Mouse (Mus musculus) left cerebral cortex, postnatal 4 days (tissue): ENCODE measurements at regions not wholly inside any gene's neighbourhood (a gene's known extent, or its start where the extent isn't known, plus 50 kb on each side); places are given as distances from the start of the nearest gene placed in this dataset.

Source experiments
- DNase-seq: peaks from one replicate; pipeline ENCODE4 v3.0.0-alpha.2; 2022
- intact Hi-C: fragments of 180-260 bp; cut with DNase I; formaldehyde crosslinking; loops from one replicate; pipeline ENCODE4 v1.15.1; 2025

DNA sequence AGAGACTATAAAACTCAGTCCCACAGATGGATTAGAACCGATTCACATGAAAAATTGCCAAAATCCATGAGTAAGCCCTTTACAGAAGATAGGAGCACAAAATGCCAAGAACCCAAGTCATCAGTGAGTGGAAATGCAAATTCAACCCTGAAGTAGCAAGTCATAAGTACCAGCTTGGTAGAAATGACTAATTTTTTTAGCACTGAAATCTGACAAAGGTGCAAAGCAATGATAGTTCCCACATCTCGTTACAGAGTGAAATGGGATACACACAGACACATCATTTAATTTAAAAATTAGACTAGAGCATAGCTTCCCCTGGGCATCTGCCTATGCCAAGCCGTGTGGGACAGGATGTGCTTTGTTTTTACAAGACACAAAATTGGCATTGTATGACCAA, 136.4 kb upstream of the Pum3 start:
- DNase-seq = no peak
- intact Hi-C loops = no loop called here

DNA sequence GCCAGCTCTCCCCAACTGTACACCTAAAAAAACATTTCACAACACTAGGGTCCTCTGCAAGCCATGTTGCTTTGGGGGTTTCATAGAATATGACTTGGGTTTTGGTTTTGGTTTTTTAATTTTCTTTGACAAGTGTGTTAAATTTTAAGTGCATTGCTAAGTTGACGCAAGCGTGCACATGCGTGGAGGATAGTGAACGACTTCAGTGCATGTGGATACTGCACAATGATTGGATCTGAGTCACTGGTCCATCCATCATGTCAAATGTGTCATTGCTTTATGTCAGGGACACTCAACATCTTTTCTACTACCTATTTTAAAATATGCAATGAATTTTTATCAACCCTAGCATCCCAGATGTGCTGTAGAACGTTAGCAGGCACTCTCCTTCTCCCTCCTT, 134.5 kb upstream of the Pum3 start:
- DNase-seq = no peak
- intact Hi-C loops = no loop called here

GRCm38 (mm10) chr19:27563592-27563991, 134.0 kb upstream of the Pum3 start:
- intact Hi-C loops = no loop called here
- no peak for DNase-seq

- DNase-seq = no peak
- intact Hi-C loops = no loop called here
Measured at GRCm38 (mm10) chr19:27558199-27558598, 128.6 kb upstream of the Pum3 start.

DNA sequence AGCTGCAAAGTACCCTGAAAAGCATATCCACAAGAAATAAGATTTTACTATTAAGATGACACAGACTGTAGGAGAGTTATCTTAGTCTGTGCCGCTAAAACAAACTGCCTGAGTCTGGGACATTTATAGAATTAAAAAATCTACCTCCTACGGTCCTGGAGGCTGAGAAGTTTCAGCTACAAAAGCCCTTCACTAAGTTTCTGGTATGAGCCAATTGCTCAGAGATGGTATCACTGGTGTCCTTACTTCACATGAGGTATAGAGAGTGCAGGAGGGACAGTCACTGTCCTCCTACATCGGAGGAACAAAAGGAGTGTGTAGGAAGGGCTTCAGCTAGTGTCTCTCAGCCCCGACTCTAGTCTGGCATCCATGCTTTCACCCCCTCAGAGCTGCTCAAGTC, 127.1 kb upstream of the Pum3 start:
- intact Hi-C loops = no loop called here

DNA sequence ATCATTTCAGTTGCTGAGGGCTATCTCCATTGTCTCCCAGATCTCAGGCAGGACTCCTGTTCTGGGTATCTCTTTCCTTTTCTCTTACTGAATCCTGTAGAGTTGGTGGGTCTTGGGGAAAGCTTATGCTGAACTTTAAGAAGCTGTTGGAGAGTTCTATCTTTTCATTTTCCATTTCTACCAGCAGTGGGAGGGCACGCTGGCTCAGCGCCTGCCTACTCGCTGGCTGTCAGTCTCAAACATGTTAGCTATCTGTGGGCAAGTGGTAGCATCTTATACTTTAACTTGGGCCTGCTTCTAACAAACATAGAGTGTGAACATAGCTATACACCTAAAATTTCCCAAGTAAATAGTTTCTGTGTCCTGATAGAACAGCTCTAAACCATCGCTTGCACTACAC, 125.2 kb upstream of the Pum3 start:
- no peak for DNase-seq
- intact Hi-C loops = no loop called here

More for the DNA sequence above, 127.1 kb upstream of the Pum3 start:
- DNase-seq = no peak

DNA sequence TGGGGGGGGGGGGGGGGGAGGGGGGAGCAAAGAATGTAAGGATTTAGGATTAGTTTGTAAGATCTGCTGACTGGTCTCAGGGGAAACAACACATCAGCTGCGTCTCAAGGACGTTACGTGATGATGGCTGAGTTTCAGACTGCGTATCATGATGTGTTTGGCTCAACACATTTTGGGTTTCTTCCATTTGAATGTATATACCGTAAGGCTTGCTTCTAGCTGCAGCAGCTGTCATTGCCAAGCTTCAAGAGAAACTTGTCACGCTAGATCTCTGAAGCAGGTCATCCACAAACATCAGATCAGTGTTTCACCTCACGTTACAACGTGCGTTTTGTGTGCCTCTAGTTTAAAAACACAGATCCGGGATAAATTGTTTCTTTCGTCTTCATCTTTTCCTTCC, 123.6 kb upstream of the Pum3 start:
- no peak for DNase-seq
- intact Hi-C loops = no loop called here

DNA sequence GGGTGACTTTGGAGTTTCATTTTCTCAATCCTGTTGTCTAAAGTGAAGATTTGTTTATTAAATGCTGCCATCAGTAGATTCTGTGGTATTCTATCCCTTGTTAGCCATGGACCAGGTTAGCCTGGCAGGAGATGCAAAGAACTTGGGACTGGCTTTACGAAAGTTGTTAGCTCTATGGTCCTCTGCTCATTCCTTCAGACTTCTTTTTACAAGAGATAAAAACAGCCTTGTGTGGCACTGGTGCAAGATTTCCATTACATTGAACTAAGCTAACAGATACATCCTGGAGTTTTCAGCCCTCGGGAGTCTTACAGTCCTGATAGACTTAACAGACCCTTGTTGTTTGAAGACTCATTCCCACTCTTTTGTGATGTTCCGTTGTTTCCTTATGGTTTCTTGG, 108.1 kb upstream of the Pum3 start:
- DNase-seq = no peak
- intact Hi-C loops = no loop called here

GRCm38 (mm10) chr19:27537066-27537465, 107.4 kb upstream of the Pum3 start:
- intact Hi-C loops = no loop called here
- DNase-seq = no peak

DNA sequence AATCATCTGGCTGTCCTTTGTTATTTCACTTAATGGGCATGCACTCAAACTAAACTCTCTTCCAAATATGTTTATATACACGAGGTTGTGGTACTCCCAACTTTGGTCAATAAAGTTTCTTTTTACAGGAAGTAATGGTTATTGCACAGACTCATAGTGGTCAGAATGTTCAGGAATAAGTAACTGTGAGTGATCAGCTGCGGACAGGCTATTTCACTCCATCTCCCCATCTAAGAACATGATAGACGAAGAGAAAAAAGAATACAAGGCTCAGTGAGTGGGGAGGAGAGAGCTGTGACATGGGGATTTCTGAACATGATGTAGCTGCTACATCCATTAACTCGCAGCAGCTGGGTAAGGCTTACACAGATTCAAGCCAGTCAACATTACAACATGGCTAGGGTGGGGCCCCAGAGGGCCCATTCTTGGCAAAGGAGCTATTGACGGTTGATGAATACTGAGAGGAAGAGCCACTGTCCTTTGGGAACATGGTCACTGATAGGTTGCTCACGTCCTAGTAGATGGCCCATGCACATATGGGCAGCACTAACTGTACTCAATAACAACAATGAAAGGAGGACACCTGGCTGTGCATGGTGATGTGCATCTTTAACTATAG, 98.4 kb upstream of the Pum3 start:
- intact Hi-C loops = no loop called here
- DNase-seq = no peak

GRCm38 (mm10) chr19:27519326-27520061, 89.9 kb upstream of the Pum3 start:
- intact Hi-C loops = no loop called here
- no peak for DNase-seq

GRCm38 (mm10) chr19:27514267-27514666, 84.6 kb upstream of the Pum3 start:
- intact Hi-C loops = no loop called here
- DNase-seq = no peak

DNA sequence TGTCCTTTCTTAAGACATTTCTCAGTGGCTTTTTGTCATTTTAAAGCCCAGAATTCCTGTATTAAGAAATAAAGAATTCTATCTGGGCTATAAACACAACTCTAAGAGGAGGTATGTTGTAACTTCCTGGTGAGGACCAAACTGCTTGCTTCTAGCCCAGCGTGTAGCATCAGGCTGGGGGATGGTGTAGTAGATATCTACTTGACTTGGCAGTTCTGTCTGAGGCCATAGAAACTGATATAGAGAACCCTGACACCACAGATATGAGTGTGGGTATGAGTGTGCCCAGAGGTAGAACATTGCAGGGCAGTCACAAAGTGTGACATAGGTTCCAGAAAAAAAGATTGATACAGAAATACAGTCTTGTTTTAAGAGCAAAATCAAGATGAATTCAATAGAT, 83.9 kb upstream of the Pum3 start:
- intact Hi-C loops = no loop called here
- DNase-seq = no peak

DNA sequence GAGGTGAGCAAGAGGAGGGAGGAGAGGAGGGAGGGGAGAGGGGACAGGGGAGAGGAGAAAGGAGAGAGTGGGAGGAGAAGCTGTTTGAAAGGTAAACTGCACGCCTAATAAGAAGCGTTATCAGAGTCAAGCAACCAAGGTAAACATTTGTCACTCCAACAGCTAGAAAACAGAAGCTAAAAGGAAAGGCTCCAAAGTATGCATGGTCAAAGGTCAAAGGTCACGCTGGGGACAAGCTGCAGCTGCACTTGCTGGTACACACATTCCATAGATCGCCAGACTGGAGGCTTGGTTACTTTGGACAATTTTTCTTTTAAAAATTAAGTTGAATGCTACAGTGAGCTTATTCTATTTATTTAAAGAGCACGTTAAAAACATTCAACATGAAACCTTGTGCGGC, 81.7 kb upstream of the Pum3 start:
- intact Hi-C loops = no loop called here

GRCm38 (mm10) chr19:27509956-27510639, 80.5 kb upstream of the Pum3 start:
- DNase-seq = peak; percentile 85
- intact Hi-C loops = no loop called here

More for the DNA sequence above, 81.7 kb upstream of the Pum3 start:
- DNase-seq = no peak

DNA sequence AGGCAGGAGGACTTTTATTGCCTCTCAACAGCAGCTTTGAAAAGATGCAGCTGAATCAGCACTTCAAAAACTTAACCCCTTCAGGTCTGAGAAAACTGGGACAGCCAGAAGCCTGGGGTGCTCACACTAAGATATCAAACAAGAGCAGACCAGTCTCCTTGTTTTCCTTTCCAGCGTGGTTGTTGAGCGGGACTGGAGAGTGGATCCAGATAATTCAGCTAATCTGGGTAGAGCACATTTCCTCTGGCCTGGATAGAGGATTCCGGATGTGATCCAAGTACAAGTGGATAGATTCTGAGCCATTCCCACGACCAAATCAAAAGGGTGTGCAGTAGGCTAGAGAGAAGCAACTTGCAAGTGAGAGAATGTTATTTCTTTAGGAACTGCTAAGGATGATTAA, 68.7 kb upstream of the Pum3 start:
- DNase-seq = no peak
- intact Hi-C loops = no loop called here

- intact Hi-C loops = no loop called here
- DNase-seq = no peak
Measured at GRCm38 (mm10) chr19:27492468-27492867, 62.8 kb upstream of the Pum3 start.

DNA sequence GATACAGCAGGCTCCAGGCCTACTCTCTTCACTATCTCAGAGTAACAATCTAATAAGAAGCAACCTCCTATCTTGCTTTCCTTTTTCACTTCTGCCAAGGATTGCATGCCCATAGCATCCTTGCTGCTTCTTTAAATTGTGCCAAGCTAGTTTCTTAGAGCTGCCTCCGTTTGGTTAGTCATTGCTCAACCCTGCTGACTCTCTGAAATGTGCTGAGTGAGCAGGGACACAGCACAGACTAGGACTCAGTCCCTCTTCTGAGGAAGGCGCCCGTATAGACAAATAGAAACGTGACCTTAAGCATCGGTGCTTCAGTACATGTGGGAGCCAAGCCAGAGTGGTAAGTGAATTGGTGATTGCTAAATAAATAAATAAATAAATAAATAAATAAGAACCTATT, 62.2 kb upstream of the Pum3 start:
- no peak for DNase-seq
- intact Hi-C loops = no loop called here

GRCm38 (mm10) chr19:27489053-27489452, 59.4 kb upstream of the Pum3 start:
- intact Hi-C loops = no loop called here
- no peak for DNase-seq
